12 mouse cellular contexts compared by ENCODE assay signal in genomic region chr2:49596318-49596717, GRCm38 (mm10).
"Had no signal": no experiment of that assay in that cellular context is flagged by ENCODE, and none has a peak within 500 bp of the region (broad histone marks: within the 10 kb centered on the region; RNA-seq: fewer than 3 reads in every experiment).

No protein-coding gene starts in this region.

- ATAC-seq: liver, postnatal 0 days had no signal

- H3K4me1 ChIP-seq: liver, embryonic 13.5 days; lung, embryonic 15.5 days; megakaryocyte, embryonic 14.5 days had no signal

- H3K36me3 ChIP-seq: limb, embryonic 10.5 days; liver, embryonic 13.5 days; lung, embryonic 15.5 days; midbrain, embryonic 12.5 days had no signal

- H3K27me3 ChIP-seq: liver, embryonic 13.5 days; lung, embryonic 15.5 days; midbrain, embryonic 12.5 days had no signal

- H3K27ac ChIP-seq: left cerebral cortex, adult 2 months; limb, embryonic 10.5 days; liver, embryonic 13.5 days; lung, embryonic 15.5 days; macrophage; midbrain, embryonic 12.5 days had no signal

- DNase-seq: kidney, postnatal 14 days; liver, embryonic 13.5 days; liver, postnatal 0 days; lung, postnatal 14 days; right cerebral cortex, postnatal 25 days; thymus, postnatal 36 days had no signal

- H3K9me3 ChIP-seq: limb, embryonic 10.5 days; liver, embryonic 13.5 days; lung, embryonic 15.5 days; midbrain, embryonic 12.5 days had no signal

- H3K4me2 ChIP-seq: liver, embryonic 13.5 days; lung, embryonic 15.5 days; midbrain, embryonic 12.5 days had no signal

- H3K9ac ChIP-seq: liver, embryonic 13.5 days; liver, postnatal 0 days; lung, embryonic 15.5 days; midbrain, embryonic 12.5 days had no signal

- H3K4me3 ChIP-seq: left cerebral cortex, adult 2 months; limb, embryonic 10.5 days; liver, embryonic 13.5 days; lung, embryonic 15.5 days; megakaryocyte, embryonic 14.5 days; midbrain, embryonic 12.5 days had no signal
